Mouse (Mus musculus): ENCODE data around the gene Osbpl10.

GRCm38 (mm10) chr9:115237943-115238342 is 259.6 kb downstream of the Osbpl10 start:
- TF ChIP-seq CTCF (IDR thresholded peaks at IDR 0.05; ENCODE audit: insufficient read depth, low read length) (no peak), POLR2A (IDR thresholded peaks at IDR 0.05; ENCODE audit: borderline replicate concordance, extremely low read depth, low read depth, low read length) (no peak)

All from lung, adult 2 months (tissue).